Mouse (Mus musculus): ENCODE results near the gene Wdr44. TPM values are rescaled to one million over a fixed set of nuclear protein-coding genes. Genes with fewer than 3 reads are reported as not detected.

The Wdr44 gene
- polyA plus RNA-seq (2012; rRNA removed) = 2.4 and 3.5 TPM in 2 replicates

DNA sequence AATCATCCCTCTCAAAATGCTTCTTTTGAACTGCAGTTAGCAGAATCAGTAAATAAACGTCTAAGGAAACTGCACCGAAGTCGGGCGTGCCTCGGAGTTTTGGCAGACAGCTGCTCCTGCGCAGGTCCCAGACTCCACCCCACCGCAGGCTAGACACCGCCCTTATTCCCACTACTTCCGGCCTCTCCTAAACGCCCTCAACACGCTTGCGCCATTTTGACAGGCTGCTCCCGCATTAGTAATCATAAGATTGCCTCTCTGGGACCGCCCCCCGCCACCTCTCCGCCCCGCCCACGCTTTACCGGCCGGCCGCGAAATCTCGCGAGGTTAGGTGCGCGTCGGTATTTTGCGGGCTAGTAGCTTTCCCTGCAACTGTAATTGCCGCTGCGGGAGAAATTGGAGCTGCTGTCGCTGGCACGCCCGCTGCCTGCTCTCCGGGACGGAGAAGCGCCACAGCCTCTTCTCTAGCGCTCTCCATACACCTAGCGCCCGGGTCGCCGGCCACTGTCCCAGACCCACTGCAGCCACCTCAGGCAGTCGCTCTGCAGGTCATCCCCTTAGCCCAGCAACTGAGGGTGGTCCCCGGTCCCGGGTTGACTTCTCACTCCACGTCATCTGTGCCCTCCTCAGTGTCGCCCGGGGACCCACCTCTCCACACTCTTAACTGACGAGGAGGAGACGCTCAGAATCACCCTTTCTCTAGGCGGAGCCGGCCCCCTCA, at the start of gene Wdr44:
Gene Wdr44, plus strand, starts transcription at position 330 of the 721 bp plus-strand sequence.

Other genes starting within 250 kb of the Wdr44 start
- not detected in 2 replicates for gene Gm4907, start 189.5 kb downstream of the Wdr44 start, polyA plus RNA-seq (2012; rRNA removed)

Measured in central nervous system, embryonic 11.5 days (tissue).